Mouse (Mus musculus): ENCODE measurements around the gene Elane.

DNA sequence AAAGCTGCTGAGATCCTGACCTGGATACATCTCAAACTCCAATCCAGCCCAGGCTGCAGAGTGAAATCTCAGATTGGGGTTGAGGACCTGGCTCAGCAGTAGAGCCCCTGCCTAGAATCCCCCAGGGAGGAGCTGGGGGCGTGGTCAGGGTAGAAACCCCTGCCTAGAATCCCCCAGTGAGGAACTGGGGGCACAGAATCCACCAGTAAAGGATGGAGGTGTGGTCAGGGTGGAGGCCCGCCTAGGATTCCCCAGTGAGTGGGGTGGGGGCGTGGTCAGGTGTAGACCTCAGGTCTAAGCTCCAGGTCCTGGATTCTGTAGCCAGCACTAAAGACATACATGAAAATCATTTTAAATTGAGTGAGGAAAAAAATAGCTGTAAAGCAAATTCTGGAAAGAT lies 13.2 kb upstream of the Elane start:
- TF ChIP-seq GATA1 (IDR thresholded peaks at IDR 0.05; ENCODE audit: borderline replicate concordance, low read length): no peak
- no peak for TF ChIP-seq FLI1 (IDR thresholded peaks at IDR 0.05; ENCODE audit: low read length)
